Mouse (Mus musculus) heart, embryonic 14.5 days (tissue): ENCODE results near the gene Nfkb2. TPM values are rescaled to one million over a fixed set of nuclear protein-coding genes. Genes with fewer than 3 reads are reported as not detected.
A peak's percentile ranks its signal among the peaks of the same experiment; 100 is the strongest.

Experiments used
- ATAC-seq: fragments of 200-750 bp; cut with Nextera tagmentation; 2 replicates; pipeline ENCODE4 v1.8.0; 2017; ENCODE audit warnings: low read depth, moderate TSS enrichment; ENCODE audit not compliant: insufficient number of reproducible peaks, insufficient read depth, low FRiP score
- H3K27ac ChIP-seq, 2 experiments: fragments of 200-500 bp in 1 of 2; fragments of 300-500 bp in 1 of 2; sonication (generic) in 1 of 2; replicated peaks in 1 of 2; 2 replicates each; pipeline ENCODE4 v1.5.1; 2012 to 2014; ENCODE audit warnings: low read depth in 2 of 2, low read length in 2 of 2, control low read depth in 1 of 2, mild to moderate bottlenecking in 1 of 2, mixed read lengths in 1 of 2; ENCODE audit not compliant: control insufficient read depth in 1 of 2, insufficient read depth in 1 of 2
- H3K27me3 ChIP-seq: fragments of 300-500 bp; sonication (generic); 2 replicates; pipeline ENCODE4 v1.6.1; 2014; ENCODE audit warnings: mild to moderate bottlenecking, low read length, control low read depth; ENCODE audit not compliant: control insufficient read depth, insufficient read depth
- H3K36me3 ChIP-seq: fragments of 300-500 bp; sonication (generic); 2 replicates; pipeline ENCODE4 v1.6.1; 2014; ENCODE audit warnings: mild to moderate bottlenecking, control low read depth, low read length, mixed read lengths; ENCODE audit not compliant: control insufficient read depth, insufficient read depth
- H3K4me1 ChIP-seq, 2 experiments: fragments of 200-500 bp in 1 of 2; fragments of 300-500 bp in 1 of 2; sonication (generic) in 1 of 2; 2 replicates each; pipeline ENCODE4 v1.6.1; 2012 to 2014; ENCODE audit warnings: low read length in 2 of 2, control low read depth in 1 of 2, mixed read lengths in 1 of 2; ENCODE audit not compliant: control insufficient read depth in 2 of 2, insufficient read depth in 2 of 2
- H3K4me2 ChIP-seq: fragments of 300-500 bp; sonication (generic); 2 replicates; pipeline ENCODE4 v1.6.1; 2014; ENCODE audit warnings: mild to moderate bottlenecking, low read length
- H3K4me3 ChIP-seq, 2 experiments: fragments of 200-500 bp in 1 of 2; fragments of 300-500 bp in 1 of 2; sonication (generic) in 1 of 2; 2 replicates each; pipeline ENCODE4 v1.5.1; 2012 to 2014; ENCODE audit warnings: low read length in 2 of 2, mild to moderate bottlenecking in 2 of 2, control low read depth in 1 of 2, low read depth in 1 of 2, moderate library complexity in 1 of 2; ENCODE audit not compliant: control insufficient read depth in 1 of 2, insufficient read depth in 1 of 2
- H3K9ac ChIP-seq: fragments of 300-500 bp; sonication (generic); 2 replicates; pipeline ENCODE4 v1.6.1; 2014; ENCODE audit warnings: mild to moderate bottlenecking, low read length
- H3K9me3 ChIP-seq: fragments of 300-500 bp; sonication (generic); 2 replicates; pipeline ENCODE4 v1.6.1; 2016; ENCODE audit warnings: low read length, control low read depth; ENCODE audit not compliant: control insufficient read depth
- WGBS: fragments of 180-500 bp; shearing (Covaris S2); extraction: QIAGEN DNeasy Blood & Tissue Kit; methylation state at CpG from one replicate; pipeline ENCODE4 v1.1.7; 2014; 5-methylcytosine and 5-hydroxymethylcytosine counted together
- polyA plus RNA-seq: library from polyadenylated mRNA; unstranded; fragments of >200 nt; fragmentation: Nextera tagmentation; extraction: Ambion mirVana; gene quantifications from 2 replicates; pipeline ENCODE4 v1.2.1, GENCODE M21; 2014

Nfkb2 gene
- polyA plus RNA-seq, 1 experiment from 2014 or later: 7.4 TPM

DNA sequence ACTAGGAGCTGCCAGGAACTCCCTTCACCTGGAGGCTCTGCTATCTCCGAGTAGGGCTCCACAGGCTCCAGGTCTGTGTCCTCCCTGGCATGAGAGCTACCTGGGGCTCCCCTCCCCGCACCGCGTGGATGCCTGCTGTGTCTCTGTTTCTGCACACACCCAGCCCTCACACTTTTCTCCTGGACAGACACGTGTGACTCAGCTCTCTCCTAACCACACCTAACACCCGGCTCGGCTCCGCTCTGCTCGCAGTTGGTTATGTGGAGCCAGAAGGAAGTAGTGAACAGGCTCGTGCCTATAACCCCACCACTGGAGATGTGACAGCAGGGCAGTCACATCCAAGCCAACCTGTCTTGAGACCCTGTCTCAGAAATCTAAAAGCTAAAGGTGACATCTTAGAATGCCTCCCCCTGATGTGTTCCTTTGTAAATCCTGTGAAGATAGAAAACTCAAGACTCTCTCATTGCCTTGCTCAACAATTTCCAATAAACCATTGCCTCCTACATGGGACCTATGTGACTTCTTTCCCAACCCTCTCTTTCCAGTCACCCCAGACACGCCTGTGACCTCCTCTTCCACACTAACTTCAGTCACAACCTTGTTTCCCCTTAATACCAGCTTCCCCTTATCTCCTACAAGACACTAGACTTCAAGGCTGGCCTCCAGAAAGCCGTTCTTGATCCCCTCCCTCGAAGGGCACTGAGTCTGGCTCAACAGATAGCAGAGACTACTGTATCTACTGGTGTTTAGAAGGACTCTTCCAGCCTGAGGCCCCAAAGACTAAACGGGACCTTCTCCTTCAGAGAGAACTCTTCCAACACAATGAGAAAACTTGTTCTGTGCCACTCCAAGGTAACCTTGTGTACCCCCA, 11.0 kb downstream of the Nfkb2 start:
- no peak for ATAC-seq
- no peak overlapping the region for H3K4me2 ChIP-seq
- H3K27ac ChIP-seq: 0 out of 4 replicates have a peak overlapping the region, but pooled peaks of 1 of the 2 experiments have one; percentile 8
- peaks cover 15 to 34% of the 10 kb centered on the region in 2 experiments for H3K4me1 ChIP-seq
- H3K9ac ChIP-seq: no peak overlapping the region
- peaks cover 66% of the 10 kb centered on the region for H3K27me3 ChIP-seq
- H3K4me3 ChIP-seq: no peak overlapping the region
- peaks cover 24% of the 10 kb centered on the region for H3K36me3 ChIP-seq
- no peaks in the 10 kb centered on the region for H3K9me3 ChIP-seq
- WGBS: 25% methylated on average over 14 of the region's 14 CpGs

DNA sequence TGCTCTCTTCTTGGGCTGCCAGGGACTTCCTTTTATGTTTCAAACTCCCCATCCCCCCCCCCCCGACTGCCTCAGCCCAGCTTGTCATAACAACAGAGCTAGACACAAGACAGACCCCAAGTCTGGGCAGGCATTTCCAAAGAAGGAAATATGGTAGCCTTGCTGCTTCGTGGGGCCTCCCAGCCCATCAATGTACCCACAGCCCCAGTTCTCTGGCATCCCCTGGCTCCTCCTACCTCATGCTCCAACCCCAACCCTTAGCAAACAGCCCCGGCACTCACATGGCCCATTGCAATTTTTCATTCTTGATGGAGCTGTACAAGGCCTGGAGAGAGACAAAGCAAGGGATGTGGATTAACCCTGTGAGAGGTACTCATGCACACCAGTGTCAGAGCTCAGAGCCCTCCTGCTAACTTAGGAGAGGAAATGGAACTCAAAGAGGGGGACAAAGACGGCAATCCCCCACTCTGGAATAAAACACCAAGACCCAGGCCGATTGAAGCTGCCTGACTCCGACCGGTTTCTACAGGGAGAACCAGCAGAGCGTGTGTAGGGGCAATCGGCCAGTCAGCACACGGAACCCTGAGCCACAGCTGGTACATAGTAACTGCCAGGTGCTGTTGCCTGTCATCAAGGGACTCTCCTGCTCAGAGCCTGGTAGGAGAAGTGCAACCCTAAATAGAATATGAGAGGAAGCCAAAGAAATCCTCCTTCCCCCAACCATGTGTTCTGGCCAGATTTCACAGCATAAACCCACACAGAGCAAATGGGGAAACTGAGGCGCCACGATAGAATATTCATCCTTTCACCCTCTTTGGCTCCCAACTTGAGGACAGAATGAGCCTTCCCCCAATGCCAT, 11.9 kb downstream of the Nfkb2 start:
- peak overlapping the region; percentile 81 for H3K4me2 ChIP-seq
- no peak for ATAC-seq
- peak overlapping the region in 1 of 2 experiments; percentile 36; a peak in 1 of 4 replicates for H3K27ac ChIP-seq
- H3K9me3 ChIP-seq: no peaks in the 10 kb centered on the region
- H3K9ac ChIP-seq: no peak overlapping the region
- peaks cover 15 to 34% of the 10 kb centered on the region in 2 experiments for H3K4me1 ChIP-seq
- peaks cover 16% of the 10 kb centered on the region for H3K36me3 ChIP-seq
- peak overlapping the region in 1 of 2 experiments; percentile 52; a peak in 1 of 4 replicates for H3K4me3 ChIP-seq
- peaks cover 75% of the 10 kb centered on the region for H3K27me3 ChIP-seq
- WGBS: 42% methylated on average over 12 of the region's 12 CpGs

DNA sequence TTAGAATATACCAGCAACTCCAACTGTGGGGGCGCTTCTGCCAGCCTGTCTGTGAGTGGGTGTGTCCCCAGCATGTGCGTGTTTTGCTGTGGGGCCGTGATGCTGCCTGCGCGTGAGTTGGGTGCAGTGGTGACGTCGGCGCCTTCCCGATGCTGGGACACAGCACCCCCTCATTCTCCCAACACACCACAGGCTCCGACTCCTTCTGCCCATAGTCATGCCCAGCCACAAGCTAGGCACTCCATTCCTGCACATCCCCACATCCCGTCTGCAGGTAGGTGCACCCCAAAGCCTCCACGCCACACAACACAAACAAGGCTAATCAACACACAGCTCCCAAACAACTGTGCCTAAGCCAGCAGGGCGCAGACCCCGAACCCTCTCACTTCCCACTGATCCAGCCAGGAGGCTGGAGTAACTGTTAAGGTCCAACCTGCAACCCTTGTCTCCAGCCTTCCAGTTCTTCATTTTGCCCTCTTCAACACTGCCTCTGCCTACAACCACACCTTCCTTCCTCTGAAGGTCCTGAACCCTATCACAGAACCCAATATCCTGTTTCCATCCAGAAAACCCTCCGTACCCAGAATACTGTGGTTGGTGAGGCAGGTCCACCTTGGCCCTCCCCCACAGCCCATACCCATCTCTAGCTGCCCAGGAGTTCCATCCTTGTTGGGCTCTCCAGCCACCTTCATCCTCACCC, 12.9 kb downstream of the Nfkb2 start:
- Histone ChIP-seq H3K4me2 (peak overlapping the region; percentile 81), H3K9ac (peak overlapping the region; percentile 68), H3K4me1 (peaks cover 15 to 34% of the 10 kb centered on the region in 2 experiments), H3K9me3 (no peaks in the 10 kb centered on the region), H3K27me3 (peaks cover 85% of the 10 kb centered on the region), H3K27ac (no peak overlapping the region), H3K4me3 (peak overlapping the region; percentile 43 to 52), H3K36me3 (peaks cover 5% of the 10 kb centered on the region; the same call in 1 of the 2 replicates)
- WGBS: 29% methylated on average over 15 of the region's 15 CpGs
- no peak for ATAC-seq

DNA sequence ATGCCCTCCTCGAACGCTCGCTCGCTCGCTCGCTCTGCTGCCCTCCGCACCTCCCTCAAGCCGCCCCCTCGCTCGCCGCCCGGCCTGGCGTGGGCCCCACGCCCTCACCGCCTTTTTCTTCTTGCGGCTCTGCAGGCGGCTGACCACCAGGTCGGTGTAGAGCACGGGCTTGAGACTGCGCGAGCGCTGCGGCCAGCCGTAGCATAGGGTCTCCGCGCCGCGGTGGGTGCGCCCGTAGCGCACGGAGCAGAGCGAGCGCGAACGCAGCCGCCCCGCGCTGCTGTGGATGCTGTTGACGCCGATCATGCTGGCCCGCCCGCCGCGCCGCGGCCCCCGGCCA, 13.4 kb downstream of the Nfkb2 start:
- no peak for ATAC-seq
- H3K4me1 ChIP-seq: peaks cover 15 to 34% of the 10 kb centered on the region in 2 experiments

DNA sequence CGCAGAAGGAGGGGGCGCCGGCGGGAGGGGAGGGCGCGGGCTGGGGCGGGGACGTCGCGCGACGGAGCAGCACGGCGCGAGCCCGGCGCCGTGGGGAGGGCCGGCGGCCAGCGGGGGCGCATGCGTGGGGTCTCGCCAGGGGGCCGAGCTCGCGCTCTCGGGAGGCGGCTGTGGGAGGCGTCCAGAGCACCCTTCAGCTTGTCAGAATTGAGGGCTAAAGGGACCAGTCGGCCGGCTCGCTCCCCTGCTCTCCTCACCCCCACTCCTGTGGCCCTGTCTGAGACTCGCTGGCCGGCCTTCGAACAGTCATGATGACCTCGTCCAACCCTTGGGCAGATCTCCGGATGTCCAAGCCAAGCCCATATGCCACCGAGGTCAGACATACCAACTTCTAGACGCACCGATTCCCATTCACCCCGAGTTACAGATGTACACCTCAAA, 13.9 kb downstream of the Nfkb2 start:
- Histone ChIP-seq H3K9ac (peak overlapping the region; percentile 68), H3K4me3 (peak overlapping the region; percentile 43 to 52), H3K27ac (no peak overlapping the region), H3K36me3 (no peaks in the 10 kb centered on the region), H3K4me1 (peaks cover 15 to 34% of the 10 kb centered on the region in 2 experiments), H3K4me2 (peak overlapping the region; percentile 81), H3K27me3 (peaks cover 93% of the 10 kb centered on the region), H3K9me3 (no peaks in the 10 kb centered on the region)
- WGBS: 2% methylated on average over 29 of the region's 42 CpGs
- no peak for ATAC-seq

More for the DNA sequence above, 13.4 kb downstream of the Nfkb2 start:
- Histone ChIP-seq H3K36me3 (0 out of 2 replicates have a peak, but pooled peaks cover under 1% of the 10 kb centered on the region), H3K4me2 (peak overlapping the region; percentile 81), H3K9me3 (no peaks in the 10 kb centered on the region), H3K4me3 (peak overlapping the region; percentile 43 to 52), H3K9ac (peak overlapping the region; percentile 68), H3K27ac (no peak overlapping the region), H3K27me3 (peaks cover 90% of the 10 kb centered on the region)
- WGBS: 1% methylated on average over 48 of the region's 48 CpGs

DNA sequence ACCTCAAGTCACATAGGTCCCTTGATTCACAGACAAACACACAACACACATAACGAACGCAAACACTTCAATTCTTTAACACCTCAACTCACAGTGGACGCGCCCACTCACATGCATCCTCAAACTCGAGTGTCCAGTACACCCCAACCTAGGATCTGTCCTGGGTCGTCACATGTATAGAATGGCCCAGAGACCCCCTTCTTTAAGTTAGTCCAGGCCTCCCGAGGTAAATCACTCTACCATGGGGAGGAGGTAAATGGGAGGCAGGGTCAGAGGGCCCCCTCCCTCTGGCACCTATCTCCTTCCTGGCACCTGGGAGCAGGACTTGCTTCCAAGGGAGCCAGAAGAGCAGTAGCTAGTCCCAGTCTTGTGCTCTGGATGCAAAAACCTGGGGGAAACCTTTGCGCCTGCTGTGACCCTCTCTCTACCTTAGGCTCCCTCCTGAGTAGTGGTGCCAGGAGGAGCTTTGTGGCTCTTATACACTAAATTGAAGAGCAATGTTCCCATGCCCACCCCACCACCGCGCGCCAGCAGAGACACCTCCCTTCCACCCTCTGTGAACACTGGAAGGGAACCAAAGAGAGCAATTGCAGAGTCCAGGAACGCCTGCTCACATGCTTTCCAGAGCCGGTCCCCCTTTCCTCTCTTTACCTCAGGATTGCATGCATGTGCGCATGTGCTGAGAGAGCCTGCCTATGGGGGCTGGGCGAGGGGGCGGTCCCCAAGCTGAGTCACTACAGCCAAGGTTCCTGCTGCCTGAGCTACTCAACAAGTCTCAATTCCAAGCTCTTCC, 14.7 kb downstream of the Nfkb2 start:
- Histone ChIP-seq H3K4me3 (peak overlapping the region in 1 of 2 experiments; percentile 52; a peak in 1 of 4 replicates), H3K4me1 (peaks cover 15 to 34% of the 10 kb centered on the region in 2 experiments), H3K27ac (no peak overlapping the region), H3K27me3 (peaks cover 94% of the 10 kb centered on the region), H3K36me3 (no peaks in the 10 kb centered on the region), H3K9ac (no peak overlapping the region), H3K4me2 (peak overlapping the region; percentile 81), H3K9me3 (no peaks in the 10 kb centered on the region)
- WGBS: 12% methylated on average over 16 of the region's 16 CpGs
- no peak for ATAC-seq
